Mouse (Mus musculus) testis, adult 2 months (tissue): ENCODE results near the gene Ppp1r18.

Experiments used
- CTCF ChIP-seq: fragments of 200-500 bp; IDR thresholded peaks from 2 replicates; pipeline ENCODE4 v1.5.1; 2012; ENCODE audit warnings: low read depth, mild to moderate bottlenecking, inconsistent platforms, low read length, moderate library complexity; ENCODE audit not compliant: control insufficient read depth, insufficient read depth, insufficient replicate concordance
- POLR2A ChIP-seq: fragments of 200-500 bp; IDR thresholded peaks from 2 replicates; pipeline ENCODE4 v1.6.1; 2012; ENCODE audit warnings: low read depth, mild to moderate bottlenecking, inconsistent platforms, low read length, moderate library complexity; ENCODE audit not compliant: control insufficient read depth

DNA sequence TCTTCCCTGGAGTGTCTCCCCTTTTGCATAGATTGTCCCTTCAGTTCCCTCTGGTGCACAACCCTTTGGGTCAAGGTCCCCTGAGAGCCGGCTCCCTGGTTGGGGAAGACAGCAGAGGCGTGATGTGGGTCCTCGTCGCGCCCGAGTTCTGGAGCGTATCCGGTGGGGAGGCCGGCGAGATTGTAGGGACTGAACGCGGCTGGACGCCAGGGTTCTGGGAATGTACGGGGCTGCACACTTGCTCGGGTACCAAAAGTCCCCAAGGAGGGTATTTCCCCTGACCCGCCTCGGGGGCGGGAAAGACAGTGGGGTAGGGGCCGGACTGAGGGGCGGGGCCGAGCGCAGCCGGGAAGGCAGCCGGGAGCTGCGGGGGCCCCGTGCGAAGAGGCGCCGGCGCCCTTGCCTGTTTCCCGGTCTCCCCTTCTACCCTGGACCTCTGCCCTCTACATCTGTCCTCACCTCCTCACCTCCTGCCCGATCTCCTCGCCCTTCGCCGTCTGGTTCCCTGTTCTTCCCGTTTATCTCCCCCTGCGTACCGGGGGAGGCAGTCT is 963 bp downstream of the Ppp1r18 start:
- no peak for TF ChIP-seq CTCF
- TF ChIP-seq POLR2A, result no peak
